Mouse (Mus musculus): Measurements from ENCODE around the gene Ubac1. TPM values are rescaled to one million over a fixed set of nuclear protein-coding genes. Genes with fewer than 3 reads are reported as not detected.
A peak's percentile ranks its signal among the peaks of the same experiment; 100 is the strongest.

Gene Ubac1
- polyA plus RNA-seq, 1 experiment from 2014 or later: 488 TPM

DNA sequence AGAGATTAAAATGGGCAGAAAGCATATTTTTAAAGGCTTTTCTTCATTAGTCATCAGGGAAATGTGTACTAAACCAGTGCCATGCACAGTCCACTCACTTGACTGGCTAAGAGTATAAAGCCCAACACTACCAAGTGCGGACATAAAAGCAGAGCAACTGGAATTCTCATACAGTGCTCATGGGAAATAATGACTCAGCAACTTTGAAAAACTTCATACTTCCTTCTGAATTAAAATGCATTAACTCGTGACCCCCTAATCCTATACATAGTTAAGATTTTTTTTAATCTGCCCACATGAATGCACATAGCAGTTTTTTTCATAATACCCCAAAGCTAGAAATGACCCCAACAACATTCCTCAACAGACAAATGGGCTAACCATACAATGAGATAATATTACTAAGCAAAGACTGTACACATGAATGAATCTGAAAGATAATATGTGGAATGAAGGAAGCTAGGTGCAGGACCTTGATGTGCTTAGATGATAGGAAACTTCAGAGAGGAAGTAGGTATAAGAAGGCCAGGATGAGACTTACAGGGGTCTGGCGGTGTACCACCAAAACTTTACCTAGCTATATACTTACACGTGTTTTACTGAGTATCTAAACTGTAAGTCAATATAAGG, 46.3 kb downstream of the Ubac1 start:
- ATAC-seq (ENCODE audit: low read depth) (no peak), DNase-seq (no peak)
- H3K4me1 ChIP-seq (replicated peaks): peaks cover 78% of the 10 kb centered on the region
- H3K27me3 ChIP-seq: no peaks in the 10 kb centered on the region
- H3K4me3 ChIP-seq (replicated peaks): no peak overlapping the region
- no peaks in the 10 kb centered on the region for H3K9me3 ChIP-seq (replicated peaks)
- H3K27ac ChIP-seq: no peak overlapping the region
- H3K9ac ChIP-seq: no peak overlapping the region
- H3K36me3 ChIP-seq: peaks cover 14% of the 10 kb centered on the region
- no peak overlapping the region for H3K4me2 ChIP-seq
- WGBS (ENCODE audit: insufficient replicate concordance): 67% methylated on average over 4 of the region's 4 CpGs

DNA sequence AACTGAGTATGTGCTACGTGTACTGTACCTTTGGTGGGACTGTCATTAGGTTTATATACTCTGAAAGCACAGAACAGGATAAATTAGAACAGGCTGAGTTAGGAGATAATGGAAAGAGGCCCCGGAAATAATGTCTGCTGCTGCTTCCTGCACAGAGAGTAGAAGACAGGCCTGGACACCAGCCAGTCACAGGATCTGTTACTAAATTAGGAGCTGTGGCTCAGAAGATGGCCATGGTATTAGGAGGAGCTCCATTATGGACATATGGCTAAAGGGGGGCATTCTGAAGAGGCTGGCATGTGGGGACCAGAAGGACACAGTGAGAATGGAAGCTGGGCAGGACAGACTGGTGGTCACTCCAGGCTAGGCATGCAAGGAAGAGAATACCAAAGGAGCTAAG, 51.1 kb downstream of the Ubac1 start:
- peaks cover 39% of the 10 kb centered on the region for H3K4me1 ChIP-seq (replicated peaks)
- no peak for ATAC-seq (ENCODE audit: low read depth)
- no peaks in the 10 kb centered on the region for H3K9me3 ChIP-seq (replicated peaks)
- peaks cover 27% of the 10 kb centered on the region for H3K36me3 ChIP-seq
- no peaks in the 10 kb centered on the region for H3K27me3 ChIP-seq
- no peak overlapping the region for H3K4me3 ChIP-seq (replicated peaks)
- 39% methylated on average over 2 of the region's 2 CpGs for WGBS (ENCODE audit: insufficient replicate concordance)
- peak overlapping the region; percentile 13 for H3K27ac ChIP-seq
- no peak overlapping the region for H3K9ac ChIP-seq
- DNase-seq: no peak
- H3K4me2 ChIP-seq: no peak overlapping the region

DNA sequence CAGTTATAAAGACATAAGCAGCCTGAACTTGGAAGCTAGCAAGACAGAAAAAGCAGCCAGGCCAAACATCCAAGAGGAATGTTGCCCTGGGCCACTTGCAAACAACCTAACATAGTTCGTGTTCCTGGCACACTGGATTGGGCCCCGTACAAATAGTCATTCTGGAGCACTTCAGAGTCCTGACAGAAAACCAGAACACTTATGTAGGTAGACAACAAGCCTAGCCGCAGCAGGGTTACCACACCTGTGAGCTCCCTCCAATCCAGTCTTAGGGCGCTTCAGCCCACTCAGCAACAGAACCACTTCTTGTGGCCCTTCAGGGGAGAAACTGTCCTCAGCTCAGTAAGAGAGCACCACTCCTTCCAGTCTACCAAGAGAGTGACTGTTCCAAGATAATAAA, 52.2 kb downstream of the Ubac1 start:
- WGBS (ENCODE audit: insufficient replicate concordance): 83% methylated on average over 4 of the region's 4 CpGs
- Histone ChIP-seq H3K4me1 (replicated peaks) (peaks cover 30% of the 10 kb centered on the region), H3K27me3 (no peaks in the 10 kb centered on the region), H3K9me3 (replicated peaks) (no peaks in the 10 kb centered on the region), H3K4me2 (no peak overlapping the region), H3K9ac (no peak overlapping the region), H3K4me3 (replicated peaks) (no peak overlapping the region), H3K36me3 (peaks cover 38% of the 10 kb centered on the region), H3K27ac (no peak overlapping the region)
- no peak for DNase-seq
- ATAC-seq (ENCODE audit: low read depth): no peak

DNA sequence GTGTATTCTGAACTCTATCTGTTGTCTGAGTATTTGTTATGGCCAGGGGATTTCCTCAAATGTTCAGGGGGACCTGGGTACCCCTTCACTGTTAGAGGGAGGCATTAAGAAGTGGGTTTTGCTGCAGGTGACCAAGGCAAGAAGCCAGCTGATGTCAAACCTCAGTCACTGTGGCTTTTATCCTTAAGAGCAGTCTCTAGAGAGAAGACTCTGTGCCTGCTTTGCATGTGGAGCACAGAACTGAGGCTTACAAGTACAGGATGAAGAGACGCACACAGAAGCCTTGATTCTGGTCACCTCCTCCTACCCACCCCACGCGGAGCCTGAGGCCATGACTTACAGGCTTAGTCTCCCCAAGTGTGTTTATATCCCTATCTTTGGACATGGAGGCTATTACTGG, 72.3 kb downstream of the Ubac1 start:
- no peak for DNase-seq

More for the DNA sequence above, 72.3 kb downstream of the Ubac1 start:
- Histone ChIP-seq H3K9ac (no peak overlapping the region), H3K4me2 (no peak overlapping the region), H3K36me3 (peaks cover 65% of the 10 kb centered on the region), H3K9me3 (replicated peaks) (no peaks in the 10 kb centered on the region), H3K4me3 (replicated peaks) (no peak overlapping the region), H3K27ac (no peak overlapping the region), H3K27me3 (no peaks in the 10 kb centered on the region), H3K4me1 (replicated peaks) (no peaks in the 10 kb centered on the region; the same call in 1 of the 2 replicates)
- 83% methylated on average over 3 of the region's 3 CpGs for WGBS (ENCODE audit: insufficient replicate concordance)
- no peak for ATAC-seq (ENCODE audit: low read depth)

Other genes starting within 250 kb of the Ubac1 start
- gene Lcn11, start 244.7 kb downstream of the Ubac1 start, polyA plus RNA-seq (2015; fragmentation: Nextera tagmentation; extraction: Ambion mirVana): not detected in 2 replicates
- not detected in 2 replicates for gene Gm13539, start 239.5 kb downstream of the Ubac1 start, polyA plus RNA-seq (2015; fragmentation: Nextera tagmentation; extraction: Ambion mirVana)
- not detected in 2 replicates for gene Glt6d1, start 205.9 kb downstream of the Ubac1 start, polyA plus RNA-seq (2015; fragmentation: Nextera tagmentation; extraction: Ambion mirVana)
- not detected in 2 replicates for gene Lcn9, start 198.6 kb downstream of the Ubac1 start, polyA plus RNA-seq (2015; fragmentation: Nextera tagmentation; extraction: Ambion mirVana)
- gene Sohlh1, start 174.5 kb downstream of the Ubac1 start, polyA plus RNA-seq (2015; fragmentation: Nextera tagmentation; extraction: Ambion mirVana): not detected in 2 replicates
- 0.09 TPM in 1 of 2 replicates, not detected in the other for gene Kcnt1, start 158.0 kb downstream of the Ubac1 start, polyA plus RNA-seq (2015; fragmentation: Nextera tagmentation; extraction: Ambion mirVana)
- gene Camsap1, start 38.5 kb downstream of the Ubac1 start, polyA plus RNA-seq (2015; fragmentation: Nextera tagmentation; extraction: Ambion mirVana): 4.1 and 5.4 TPM in 2 replicates
- 2.5 and 3.6 TPM in 2 replicates for gene Nacc2, start 101.5 kb upstream of the Ubac1 start, polyA plus RNA-seq (2015; fragmentation: Nextera tagmentation; extraction: Ambion mirVana)
- not detected in 2 replicates for gene Lhx3, start 186.5 kb upstream of the Ubac1 start, polyA plus RNA-seq (2015; fragmentation: Nextera tagmentation; extraction: Ambion mirVana)
- 5.7 and 7.7 TPM in 2 replicates for gene Qsox2, start 215.8 kb upstream of the Ubac1 start, polyA plus RNA-seq (2015; fragmentation: Nextera tagmentation; extraction: Ambion mirVana)

Data from liver, embryonic 13.5 days (tissue).